Mouse (Mus musculus) left cerebral cortex, adult 2 months (tissue): ENCODE measurements around the gene Cdon. TPM values are rescaled to one million over a fixed set of nuclear protein-coding genes. Genes with fewer than 3 reads are reported as not detected.

ENCODE experiments used
- DNase-seq, 2 experiments: peaks; one replicate each; pipeline ENCODE4 v3.0.0; 2021 to 2022; ENCODE audit warnings: low spot score in 2 of 2, mixed read lengths in 1 of 2; ENCODE audit errors: extremely low spot score in 1 of 2
- H3K27ac ChIP-seq: fragments of 200-600 bp; 2 replicates; pipeline ENCODE4 v1.8.1; 2022
- H3K4me3 ChIP-seq: fragments of 200-600 bp; 2 replicates; pipeline ENCODE4 v1.8.1; 2022
- CTCF ChIP-seq: fragments of 200-600 bp; IDR thresholded peaks from 2 replicates; pipeline ENCODE4 v1.8.1; 2022; ENCODE audit warnings: antibody characterized with exemption, mild to moderate bottlenecking, moderate library complexity
- intact Hi-C: fragments of 180-260 bp; cut with DNase I; formaldehyde crosslinking; loops from one replicate; pipeline ENCODE4 v1.15.1; 2025
- total RNA-seq, 2 experiments: library from RNA; stranded (reverse); gene quantifications; 2 replicates each; pipeline ENCODE4 v1.2.3; 2021

Gene Cdon
- total RNA-seq, 2 experiments from 2014 or later: 7.9 to 8.3 TPM

GRCm38 (mm10) chr9:35474104-35474724 lies 53.3 kb downstream of the Cdon start:
- no peak overlapping the region for H3K27ac ChIP-seq
- intact Hi-C loops: no loop called here
- no peak for DNase-seq
- no peak overlapping the region for H3K4me3 ChIP-seq
- no peak for TF ChIP-seq CTCF

- no peak for TF ChIP-seq CTCF
- intact Hi-C loops: no loop called here
- no peak for DNase-seq
- no peak overlapping the region for H3K27ac ChIP-seq
- no peak overlapping the region for H3K4me3 ChIP-seq
Measured at GRCm38 (mm10) chr9:35475394-35475793, 54.5 kb downstream of the Cdon start.

- DNase-seq: no peak
- intact Hi-C loops: loop anchor here (2.0 kb wide), 1 partner anchor 55 kb away; no protein-coding TSS in a partner anchor
- TF ChIP-seq CTCF: no peak
- no peak overlapping the region for H3K4me3 ChIP-seq
- no peak overlapping the region for H3K27ac ChIP-seq
Measured at GRCm38 (mm10) chr9:35479456-35479855, 58.5 kb downstream of the Cdon start.

- no peak overlapping the region for H3K27ac ChIP-seq
Measured at GRCm38 (mm10) chr9:35482014-35482898, 61.3 kb downstream of the Cdon start.

GRCm38 (mm10) chr9:35483949-35484348 lies 63.0 kb downstream of the Cdon start:
- Histone ChIP-seq H3K27ac (no peak overlapping the region), H3K4me3 (no peak overlapping the region)
- intact Hi-C loops: no loop called here
- no peak for DNase-seq
- no peak for TF ChIP-seq CTCF

More at GRCm38 (mm10) chr9:35482014-35482898, 61.3 kb downstream of the Cdon start:
- intact Hi-C loops: no loop called here
- no peak overlapping the region for H3K4me3 ChIP-seq
- no peak for TF ChIP-seq CTCF
- DNase-seq: no peak

GRCm38 (mm10) chr9:35486616-35487015 lies 65.7 kb downstream of the Cdon start:
- no peak overlapping the region for H3K4me3 ChIP-seq
- DNase-seq: no peak
- no peak for TF ChIP-seq CTCF
- intact Hi-C loops: no loop called here
- H3K27ac ChIP-seq: no peak overlapping the region

- no peak overlapping the region for H3K4me3 ChIP-seq
- DNase-seq: no peak
- no peak; the same call in 1 of the 2 replicates for TF ChIP-seq CTCF
- no peak overlapping the region for H3K27ac ChIP-seq
- intact Hi-C loops: no loop called here
Measured at GRCm38 (mm10) chr9:35488496-35488895, 67.6 kb downstream of the Cdon start.

- Histone ChIP-seq H3K4me3 (no peak overlapping the region), H3K27ac (no peak overlapping the region)
- TF ChIP-seq CTCF: no peak
- intact Hi-C loops: no loop called here
- no peak for DNase-seq
Measured at GRCm38 (mm10) chr9:35491109-35491866, 70.4 kb downstream of the Cdon start.

- intact Hi-C loops: no loop called here
- Histone ChIP-seq H3K27ac (no peak overlapping the region), H3K4me3 (no peak overlapping the region)
- no peak for DNase-seq
- no peak for TF ChIP-seq CTCF
Measured at GRCm38 (mm10) chr9:35493033-35493732, 72.3 kb downstream of the Cdon start.

GRCm38 (mm10) chr9:35493733-35494092 lies 72.8 kb downstream of the Cdon start:
- no peak for DNase-seq
- intact Hi-C loops: no loop called here
- TF ChIP-seq CTCF: no peak
- no peak overlapping the region for H3K27ac ChIP-seq
- no peak overlapping the region for H3K4me3 ChIP-seq

- TF ChIP-seq CTCF: no peak
- intact Hi-C loops: no loop called here
- Histone ChIP-seq H3K4me3 (no peak overlapping the region), H3K27ac (no peak overlapping the region)
- no peak for DNase-seq
Measured at GRCm38 (mm10) chr9:35494937-35495336, 74.0 kb downstream of the Cdon start.
